Mouse (Mus musculus) hindbrain, embryonic 14.5 days (tissue): Measurements from ENCODE around the gene Pax3. TPM values are rescaled to one million over a fixed set of nuclear protein-coding genes. Genes with fewer than 3 reads are reported as not detected.
A peak's percentile ranks its signal among the peaks of the same experiment; 100 is the strongest.

ENCODE experiments used
- ATAC-seq: fragments of 200-750 bp; cut with Nextera tagmentation; 2 replicates; pipeline ENCODE4 v1.8.0; 2017; ENCODE audit warnings: moderate number of reproducible peaks, mild to moderate bottlenecking, moderate TSS enrichment, moderate library complexity; ENCODE audit not compliant: low FRiP score
- DNase-seq: peaks from one replicate; pipeline ENCODE4 v3.0.0-alpha.2; 2015; ENCODE audit warnings: low spot score
- H3K27ac ChIP-seq: fragments of 300-500 bp; sonication (generic); 2 replicates; pipeline ENCODE4 v1.5.1; 2014; ENCODE audit warnings: mild to moderate bottlenecking, moderate library complexity
- H3K27me3 ChIP-seq: fragments of 300-500 bp; sonication (generic); 2 replicates; pipeline ENCODE4 v1.6.1; 2014; ENCODE audit warnings: mild to moderate bottlenecking, low read length, mixed read lengths; ENCODE audit not compliant: control insufficient read depth, insufficient read depth
- H3K36me3 ChIP-seq: fragments of 300-500 bp; sonication (generic); replicated peaks from 2 replicates; pipeline ENCODE4 v1.6.1; 2014; ENCODE audit not compliant: control insufficient read depth, insufficient read depth
- H3K4me1 ChIP-seq: fragments of 300-500 bp; sonication (generic); replicated peaks from 2 replicates; pipeline ENCODE4 v1.6.1; 2014; ENCODE audit warnings: antibody characterized with exemption, low read length, mixed read lengths; ENCODE audit not compliant: control insufficient read depth, insufficient read depth
- H3K4me2 ChIP-seq: fragments of 300-500 bp; sonication (generic); replicated peaks from 2 replicates; pipeline ENCODE4 v1.6.1; 2014; ENCODE audit warnings: mild to moderate bottlenecking, moderate library complexity
- H3K4me3 ChIP-seq: fragments of 300-500 bp; sonication (generic); replicated peaks from 2 replicates; pipeline ENCODE4 v1.5.1; 2014; ENCODE audit warnings: mild to moderate bottlenecking, low read length
- H3K9ac ChIP-seq: fragments of 300-500 bp; sonication (generic); 2 replicates; pipeline ENCODE4 v1.6.1; 2014
- H3K9me3 ChIP-seq: fragments of 300-500 bp; sonication (generic); 2 replicates; pipeline ENCODE4 v1.6.1; 2016; ENCODE audit warnings: low read length; ENCODE audit not compliant: control insufficient read depth
- WGBS: fragments of 180-500 bp; shearing (Covaris S2); extraction: QIAGEN DNeasy Blood & Tissue Kit; methylation state at CpG from one replicate; pipeline ENCODE4 v1.1.7; 2014; 5-methylcytosine and 5-hydroxymethylcytosine counted together
- polyA plus RNA-seq: library from polyadenylated mRNA; unstranded; fragments of >200 nt; fragmentation: Nextera tagmentation; extraction: Ambion mirVana; gene quantifications from 2 replicates; pipeline ENCODE4 v1.2.1, GENCODE M21; 2014

Pax3 gene
- 7.9 and 8.2 TPM in 2 replicates for polyA plus RNA-seq

DNA sequence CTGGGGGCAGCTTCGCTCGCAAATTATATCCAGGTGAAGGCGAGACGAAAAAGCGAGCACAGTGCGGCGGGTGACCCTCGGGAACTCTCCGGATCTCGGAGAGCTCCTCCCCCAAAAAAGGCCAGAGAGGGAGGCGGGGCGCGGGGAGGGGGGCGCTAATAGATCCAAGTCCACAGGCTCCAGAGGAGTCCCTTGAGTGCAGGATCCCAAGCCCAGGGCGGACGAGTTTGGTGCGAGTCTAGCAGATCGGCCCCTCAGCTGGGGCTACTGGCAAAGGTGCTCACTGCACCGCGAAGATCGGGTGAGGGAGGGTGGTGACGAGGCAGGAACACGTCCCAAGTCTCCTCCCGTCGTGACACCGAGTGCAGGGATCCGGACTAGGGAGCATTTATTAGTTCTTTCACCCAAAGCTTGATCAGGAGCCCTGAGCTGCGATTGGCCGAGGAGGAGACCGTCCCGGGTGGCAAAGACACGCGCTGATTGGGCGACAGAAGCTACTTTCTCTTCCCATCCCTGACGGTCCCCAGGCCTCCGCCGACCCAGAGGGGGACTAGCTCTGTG lies at the start of gene Pax3:
Gene Pax3, minus strand, starts transcription at position 384 of the 561 bp plus-strand sequence.
- Histone ChIP-seq H3K27me3 (peaks cover 73% of the 10 kb centered on the region), H3K9ac (peak within 1 kb of the TSS; percentile 63)

DNA sequence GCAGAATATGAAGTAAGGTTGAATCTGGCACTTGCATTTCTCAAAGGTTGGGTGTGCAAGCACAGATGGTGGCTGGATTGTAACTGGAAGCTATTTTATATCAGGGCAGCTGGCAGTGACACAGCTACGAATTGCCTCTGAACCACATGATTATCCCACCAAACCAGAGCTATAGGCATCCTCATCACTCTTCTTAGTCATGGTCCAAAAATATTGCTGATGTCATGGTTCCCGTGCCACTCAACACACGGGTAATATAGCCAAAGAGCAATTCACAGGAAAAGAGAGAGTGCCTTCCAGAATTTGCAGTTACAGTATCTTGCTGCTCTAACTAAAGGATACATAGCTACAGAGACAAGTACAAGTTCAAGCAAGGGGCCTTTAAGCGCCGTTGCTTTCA lies 37.4 kb upstream of the Pax3 start:
- Histone ChIP-seq H3K36me3 (no peaks in the 10 kb centered on the region), H3K4me1 (no peaks in the 10 kb centered on the region), H3K27me3 (no peaks in the 10 kb centered on the region), H3K4me2 (no peak overlapping the region), H3K27ac (no peak overlapping the region), H3K4me3 (no peak overlapping the region), H3K9ac (no peak overlapping the region), H3K9me3 (no peaks in the 10 kb centered on the region)
- 85% methylated on average over 5 of the region's 5 CpGs for WGBS
- DNase-seq: no peak
- no peak for ATAC-seq

More for the DNA sequence above, at the start of gene Pax3:
- no peak for DNase-seq
- peak within 1 kb of the TSS; percentile 71 for H3K4me2 ChIP-seq
- H3K27ac ChIP-seq: peak within 1 kb of the TSS; percentile 79
- 0 out of 2 replicates have a peak, but pooled peaks cover 4% of the 10 kb centered on the region for H3K4me1 ChIP-seq
- no peaks in the 10 kb centered on the region for H3K36me3 ChIP-seq
- peak; percentile 80 for ATAC-seq
- peak within 1 kb of the TSS; percentile 38 for H3K4me3 ChIP-seq
- H3K9me3 ChIP-seq: no peaks in the 10 kb centered on the region
- WGBS: under 1% methylated on average over 36 of the region's 37 CpGs

DNA sequence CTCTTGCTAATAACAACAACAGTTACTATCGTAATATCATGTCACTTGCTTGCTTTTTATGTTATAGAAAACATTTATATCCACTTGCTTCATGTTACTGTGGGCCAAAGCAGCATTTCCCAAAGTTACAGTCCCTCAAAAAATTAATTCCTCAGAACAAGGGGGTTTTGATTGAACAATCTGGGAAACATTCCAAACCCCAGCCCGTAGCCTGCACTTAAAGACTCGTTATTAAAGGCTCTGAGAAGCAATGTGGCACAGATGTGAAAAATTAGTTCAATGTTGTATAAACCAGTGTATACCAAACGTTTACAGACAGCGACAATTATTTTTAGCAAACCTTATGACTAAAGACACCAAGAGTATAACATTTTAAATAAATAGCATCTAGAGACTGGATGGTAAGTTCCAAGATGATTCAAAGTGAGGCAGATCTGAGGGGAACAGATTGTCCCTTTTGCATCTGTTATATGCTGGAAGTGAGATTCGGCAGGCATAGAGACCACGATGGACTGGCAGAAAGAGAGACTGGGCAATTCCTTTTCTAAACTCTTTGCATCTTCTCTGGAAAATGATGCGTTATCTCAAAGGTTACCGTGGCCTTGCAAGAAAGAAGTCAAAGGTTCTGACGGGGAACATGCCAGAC lies 35.1 kb upstream of the Pax3 start:
- Histone ChIP-seq H3K9ac (no peak overlapping the region), H3K27me3 (no peaks in the 10 kb centered on the region), H3K4me3 (no peak overlapping the region), H3K4me1 (no peaks in the 10 kb centered on the region), H3K9me3 (no peaks in the 10 kb centered on the region), H3K36me3 (no peaks in the 10 kb centered on the region), H3K27ac (no peak overlapping the region), H3K4me2 (no peak overlapping the region)
- WGBS: 73% methylated on average over 10 of the region's 10 CpGs
- ATAC-seq (no peak), DNase-seq (no peak)

DNA sequence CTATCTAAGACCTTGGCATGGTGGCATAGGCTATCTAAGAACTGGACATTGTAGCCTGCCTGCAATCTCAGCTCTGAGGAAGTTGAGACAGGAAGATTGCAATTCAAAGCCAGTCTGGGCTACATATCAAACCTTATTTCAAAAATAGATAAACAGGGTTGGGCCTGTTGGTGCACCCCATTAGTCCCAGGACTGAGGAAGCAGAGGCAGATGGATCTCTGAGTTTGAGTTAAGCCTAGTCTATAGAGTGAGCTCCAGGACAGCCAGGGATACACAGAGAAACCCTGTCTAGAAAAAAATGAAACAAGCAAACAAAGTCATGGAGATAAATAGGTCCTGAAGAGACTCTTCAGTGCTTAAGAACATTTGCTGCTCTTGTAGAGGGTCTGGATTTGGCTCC lies 32.9 kb upstream of the Pax3 start:
- Histone ChIP-seq H3K4me3 (no peak overlapping the region), H3K4me1 (no peaks in the 10 kb centered on the region), H3K9ac (no peak overlapping the region), H3K27ac (no peak overlapping the region), H3K27me3 (no peaks in the 10 kb centered on the region), H3K4me2 (no peak overlapping the region), H3K36me3 (no peaks in the 10 kb centered on the region), H3K9me3 (no peaks in the 10 kb centered on the region)
- DNase-seq (no peak), ATAC-seq (no peak)

GRCm38 (mm10) chr1:78228771-78229170 lies 31.8 kb upstream of the Pax3 start:
- no peaks in the 10 kb centered on the region for H3K9me3 ChIP-seq
- no peak overlapping the region for H3K9ac ChIP-seq
- H3K4me3 ChIP-seq: no peak overlapping the region
- WGBS: 70% methylated on average over 5 of the region's 5 CpGs
- no peak overlapping the region for H3K27ac ChIP-seq
- no peak for DNase-seq
- H3K27me3 ChIP-seq: no peaks in the 10 kb centered on the region
- no peaks in the 10 kb centered on the region for H3K36me3 ChIP-seq
- H3K4me2 ChIP-seq: no peak overlapping the region
- ATAC-seq: no peak
- no peaks in the 10 kb centered on the region for H3K4me1 ChIP-seq

- ATAC-seq: no peak
- DNase-seq: no peak
- WGBS: 3% methylated on average over 19 of the region's 19 CpGs
Measured at GRCm38 (mm10) chr1:78218057-78218780, 21.3 kb upstream of the Pax3 start.

GRCm38 (mm10) chr1:78217151-78218034 lies 20.5 kb upstream of the Pax3 start:
- peak overlapping the region; percentile 78 for H3K4me2 ChIP-seq
- 0 out of 2 replicates have a peak, but pooled peaks cover 12% of the 10 kb centered on the region for H3K4me1 ChIP-seq
- peak overlapping the region; percentile 64 for H3K9ac ChIP-seq
- peaks cover 89% of the 10 kb centered on the region for H3K27me3 ChIP-seq
- no peak overlapping the region for H3K27ac ChIP-seq
- WGBS: under 1% methylated on average over 71 of the region's 79 CpGs
- ATAC-seq: peak; percentile 80
- no peaks in the 10 kb centered on the region for H3K9me3 ChIP-seq
- H3K4me3 ChIP-seq: peak overlapping the region; percentile 55
- H3K36me3 ChIP-seq: no peaks in the 10 kb centered on the region
- DNase-seq: no peak

More at GRCm38 (mm10) chr1:78218057-78218780, 21.3 kb upstream of the Pax3 start:
- Histone ChIP-seq H3K9me3 (no peaks in the 10 kb centered on the region), H3K4me1 (0 out of 2 replicates have a peak, but pooled peaks cover 12% of the 10 kb centered on the region), H3K4me3 (peak overlapping the region; percentile 55; the same call in 1 of the 2 replicates), H3K27ac (no peak overlapping the region), H3K27me3 (peaks cover 80% of the 10 kb centered on the region), H3K36me3 (no peaks in the 10 kb centered on the region), H3K9ac (no peak overlapping the region), H3K4me2 (peak overlapping the region; percentile 78)

GRCm38 (mm10) chr1:78216509-78217141 lies 19.7 kb upstream of the Pax3 start:
- WGBS: under 1% methylated on average over 70 of the region's 79 CpGs
- H3K4me2 ChIP-seq: peak overlapping the region; percentile 78
- H3K27ac ChIP-seq: no peak overlapping the region
- no peaks in the 10 kb centered on the region for H3K36me3 ChIP-seq
- no peaks in the 10 kb centered on the region for H3K9me3 ChIP-seq
- H3K27me3 ChIP-seq: peaks cover 95% of the 10 kb centered on the region
- peak; percentile 65 for ATAC-seq
- 0 out of 2 replicates have a peak, but pooled peaks cover 12% of the 10 kb centered on the region for H3K4me1 ChIP-seq
- peak overlapping the region; percentile 55 for H3K4me3 ChIP-seq
- DNase-seq: no peak
- H3K9ac ChIP-seq: peak overlapping the region; percentile 64
